Mouse (Mus musculus): ENCODE measurements around the gene Tcea3. TPM values are rescaled to one million over a fixed set of nuclear protein-coding genes. Genes with fewer than 3 reads are reported as not detected.

Gene Tcea3
- polyA plus RNA-seq, 1 experiment: 57.1 TPM

DNA sequence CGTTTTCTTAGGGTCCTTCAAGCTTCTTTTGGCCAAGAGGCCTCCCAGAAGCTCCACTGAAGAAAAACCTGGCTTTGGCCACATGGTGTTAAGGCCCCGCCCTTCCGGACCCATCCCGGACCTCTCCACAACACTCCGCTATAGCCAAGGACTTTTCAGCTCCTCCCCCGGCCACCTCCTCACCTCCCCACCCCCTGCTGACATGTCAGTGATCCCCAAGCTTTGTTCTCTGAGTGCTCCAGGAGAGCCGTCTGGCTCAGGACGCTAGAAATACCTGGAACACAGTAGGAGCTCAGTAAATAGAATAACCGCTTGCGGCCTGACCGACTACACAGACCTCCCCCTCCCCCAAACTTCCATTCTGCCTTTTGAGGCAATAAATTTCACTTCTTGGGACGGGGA lies 960 bp upstream of the Tcea3 start:
- Histone ChIP-seq H3K9ac (ENCODE audit: low read depth, poor library complexity, severe bottlenecking) (no peak overlapping the region), H3K4me3 (ENCODE audit: low read depth, low read length) (no peak overlapping the region; the same call in 1 of the 2 replicates), H3K27me3 (ENCODE audit: control insufficient read depth, insufficient read depth, low read length, poor library complexity, severe bottlenecking) (no peaks in the 10 kb centered on the region), H3K9me3 (replicated peaks; ENCODE audit: control insufficient read depth, insufficient read depth, low read length, poor library complexity, severe bottlenecking) (no peaks in the 10 kb centered on the region), H3K36me3 (ENCODE audit: control insufficient read depth, insufficient read depth, low read length, poor library complexity, severe bottlenecking) (no peaks in the 10 kb centered on the region), H3K27ac (ENCODE audit: insufficient read depth, low read length) (peak overlapping the region; percentile 92), H3K4me1 (ENCODE audit: control insufficient read depth, insufficient read depth, low read length) (peaks cover 7% of the 10 kb centered on the region)
- TF ChIP-seq POLR2A (IDR thresholded peaks at IDR 0.05; ENCODE audit: insufficient read depth, low read length) (no peak), EP300 (IDR thresholded peaks at IDR 0.05; ENCODE audit: insufficient read depth, low read depth, low read length) (peak; percentile 95), CTCF (IDR thresholded peaks at IDR 0.05; ENCODE audit: low read depth, low read length) (no peak)

DNA sequence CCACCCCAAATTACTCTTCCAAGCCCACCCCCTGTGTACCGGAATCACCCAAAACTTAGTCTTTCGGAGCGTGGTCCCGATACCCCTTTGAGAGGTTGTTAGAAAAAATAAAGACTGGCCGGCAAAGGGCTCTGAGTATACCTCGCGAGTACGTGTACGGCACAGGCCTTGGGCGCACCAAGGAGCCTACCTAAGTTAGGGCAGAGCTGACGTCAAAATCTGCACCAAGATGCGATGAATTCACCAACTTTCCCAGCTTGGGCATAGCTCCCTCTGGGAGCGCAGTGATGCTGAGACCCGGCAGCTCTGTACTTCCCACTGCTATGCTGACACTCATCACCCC lies 172 bp upstream of the Tcea3 start:
- no peaks in the 10 kb centered on the region for H3K36me3 ChIP-seq (ENCODE audit: control insufficient read depth, insufficient read depth, low read length, poor library complexity, severe bottlenecking)
- H3K9ac ChIP-seq (ENCODE audit: low read depth, poor library complexity, severe bottlenecking): peak overlapping the region; percentile 71
- peak overlapping the region; percentile 83 for H3K27ac ChIP-seq (ENCODE audit: insufficient read depth, low read length)
- peaks cover 7% of the 10 kb centered on the region for H3K4me1 ChIP-seq (ENCODE audit: control insufficient read depth, insufficient read depth, low read length)
- H3K9me3 ChIP-seq (replicated peaks; ENCODE audit: control insufficient read depth, insufficient read depth, low read length, poor library complexity, severe bottlenecking): no peaks in the 10 kb centered on the region
- no peak for TF ChIP-seq POLR2A (IDR thresholded peaks at IDR 0.05; ENCODE audit: insufficient read depth, low read length)
- no peak for TF ChIP-seq CTCF (IDR thresholded peaks at IDR 0.05; ENCODE audit: low read depth, low read length)
- no peak for TF ChIP-seq EP300 (IDR thresholded peaks at IDR 0.05; ENCODE audit: insufficient read depth, low read depth, low read length)
- H3K4me3 ChIP-seq (ENCODE audit: low read depth, low read length): peak overlapping the region; percentile 81
- H3K27me3 ChIP-seq (ENCODE audit: control insufficient read depth, insufficient read depth, low read length, poor library complexity, severe bottlenecking): no peaks in the 10 kb centered on the region

DNA sequence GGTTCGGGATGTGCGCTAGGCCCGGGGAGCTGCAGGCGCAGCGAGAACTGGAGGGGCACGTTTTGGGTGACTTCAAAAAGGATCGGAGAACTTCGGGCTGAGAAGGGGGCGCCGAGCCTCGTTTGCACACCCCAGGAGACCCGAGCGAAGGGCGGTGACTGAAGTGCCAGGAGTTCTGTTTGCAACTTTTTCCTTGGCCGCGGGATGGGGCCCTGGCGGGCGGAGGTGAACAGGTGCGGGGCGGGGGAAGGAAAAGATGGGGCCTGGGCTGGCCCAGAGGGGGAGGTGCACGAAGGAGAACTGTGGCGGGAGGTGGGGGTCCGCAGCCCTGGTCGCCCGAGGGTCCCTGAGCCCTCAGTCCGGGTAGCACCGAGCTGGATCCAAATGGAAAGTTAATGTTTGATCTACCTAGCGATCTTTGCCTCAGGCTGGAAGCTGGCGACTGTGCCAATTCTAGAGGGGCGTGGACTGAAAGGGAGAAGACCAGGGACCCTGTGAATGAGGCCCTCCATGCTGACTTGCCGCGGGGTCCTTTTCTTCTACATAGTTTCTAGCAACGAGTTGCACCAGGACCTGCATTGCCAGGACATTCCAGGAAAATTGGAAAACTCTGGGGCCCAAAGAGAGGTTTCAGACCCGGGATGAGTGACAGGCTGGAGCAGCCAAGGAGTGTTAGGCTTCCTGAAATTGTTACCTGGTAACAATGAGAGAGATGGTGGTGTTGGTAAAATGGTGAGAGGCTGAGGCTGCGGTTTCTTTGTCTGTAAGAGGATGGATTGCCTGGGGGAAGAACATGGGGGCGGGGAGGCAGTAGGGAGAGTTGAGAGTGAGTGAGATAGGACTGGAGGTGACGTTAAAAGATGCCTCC lies 1.2 kb downstream of the Tcea3 start:
- TF ChIP-seq EP300 (IDR thresholded peaks at IDR 0.05; ENCODE audit: insufficient read depth, low read depth, low read length): peak; percentile 46; the same call in 1 of the 2 replicates
- no peak for TF ChIP-seq CTCF (IDR thresholded peaks at IDR 0.05; ENCODE audit: low read depth, low read length)
- no peak for TF ChIP-seq POLR2A (IDR thresholded peaks at IDR 0.05; ENCODE audit: insufficient read depth, low read length)
- H3K9ac ChIP-seq (ENCODE audit: low read depth, poor library complexity, severe bottlenecking): peak overlapping the region; percentile 71
- peak overlapping the region; percentile 81 for H3K4me3 ChIP-seq (ENCODE audit: low read depth, low read length)
- no peaks in the 10 kb centered on the region for H3K9me3 ChIP-seq (replicated peaks; ENCODE audit: control insufficient read depth, insufficient read depth, low read length, poor library complexity, severe bottlenecking)
- H3K27ac ChIP-seq (ENCODE audit: insufficient read depth, low read length): no peak overlapping the region
- no peaks in the 10 kb centered on the region for H3K27me3 ChIP-seq (ENCODE audit: control insufficient read depth, insufficient read depth, low read length, poor library complexity, severe bottlenecking)
- no peaks in the 10 kb centered on the region for H3K36me3 ChIP-seq (ENCODE audit: control insufficient read depth, insufficient read depth, low read length, poor library complexity, severe bottlenecking)
- H3K4me1 ChIP-seq (ENCODE audit: control insufficient read depth, insufficient read depth, low read length): peaks cover 5% of the 10 kb centered on the region

DNA sequence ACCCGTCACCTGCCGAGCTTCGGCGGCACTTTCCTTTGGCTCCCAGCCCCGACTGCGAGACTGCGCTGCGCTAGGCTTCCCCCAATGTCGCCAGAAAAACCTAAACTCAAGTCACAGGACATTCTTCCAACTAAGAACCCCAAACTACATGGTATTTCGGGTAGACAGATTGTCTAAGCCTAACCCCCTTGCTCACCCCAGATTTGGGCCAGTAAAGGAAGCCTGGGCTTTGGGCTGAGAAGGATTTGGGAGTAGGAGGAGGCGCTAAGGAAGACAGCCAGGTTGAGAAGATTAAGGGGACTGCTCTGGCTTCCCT lies 1.8 kb downstream of the Tcea3 start:
- Histone ChIP-seq H3K9me3 (replicated peaks; ENCODE audit: control insufficient read depth, insufficient read depth, low read length, poor library complexity, severe bottlenecking) (no peaks in the 10 kb centered on the region), H3K36me3 (ENCODE audit: control insufficient read depth, insufficient read depth, low read length, poor library complexity, severe bottlenecking) (no peaks in the 10 kb centered on the region), H3K4me1 (ENCODE audit: control insufficient read depth, insufficient read depth, low read length) (peaks cover 5% of the 10 kb centered on the region), H3K27ac (ENCODE audit: insufficient read depth, low read length) (no peak overlapping the region), H3K9ac (ENCODE audit: low read depth, poor library complexity, severe bottlenecking) (peak overlapping the region; percentile 71; the same call in 1 of the 2 replicates), H3K4me3 (ENCODE audit: low read depth, low read length) (peak overlapping the region; percentile 81), H3K27me3 (ENCODE audit: control insufficient read depth, insufficient read depth, low read length, poor library complexity, severe bottlenecking) (no peaks in the 10 kb centered on the region)
- no peak for TF ChIP-seq EP300 (IDR thresholded peaks at IDR 0.05; ENCODE audit: insufficient read depth, low read depth, low read length)
- TF ChIP-seq POLR2A (IDR thresholded peaks at IDR 0.05; ENCODE audit: insufficient read depth, low read length): no peak
- no peak for TF ChIP-seq CTCF (IDR thresholded peaks at IDR 0.05; ENCODE audit: low read depth, low read length)

DNA sequence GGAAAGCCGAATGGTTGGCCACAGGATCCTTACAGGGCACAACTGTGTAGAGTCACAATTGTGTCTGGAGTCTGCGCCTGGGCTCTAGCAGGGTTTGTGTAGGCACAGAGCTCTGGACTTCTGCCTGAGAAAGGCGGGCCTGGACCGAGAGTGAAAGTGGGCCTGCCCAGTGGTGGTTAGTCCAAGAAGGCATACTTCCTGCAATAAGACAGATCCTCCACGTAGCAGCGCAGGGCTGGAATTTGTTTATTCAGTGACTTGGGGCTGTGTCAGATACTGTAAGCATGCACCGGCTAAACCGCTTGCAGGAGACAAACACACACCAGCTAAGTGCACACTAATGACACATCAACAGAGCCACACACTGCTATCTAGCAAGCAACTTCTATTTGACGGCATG lies 2.3 kb downstream of the Tcea3 start:
- no peak overlapping the region for H3K27ac ChIP-seq (ENCODE audit: insufficient read depth, low read length)
- peak overlapping the region; percentile 71; the same call in 1 of the 2 replicates for H3K9ac ChIP-seq (ENCODE audit: low read depth, poor library complexity, severe bottlenecking)
- H3K4me3 ChIP-seq (ENCODE audit: low read depth, low read length): no peak overlapping the region
- no peak for TF ChIP-seq CTCF (IDR thresholded peaks at IDR 0.05; ENCODE audit: low read depth, low read length)
- no peaks in the 10 kb centered on the region for H3K36me3 ChIP-seq (ENCODE audit: control insufficient read depth, insufficient read depth, low read length, poor library complexity, severe bottlenecking)
- H3K27me3 ChIP-seq (ENCODE audit: control insufficient read depth, insufficient read depth, low read length, poor library complexity, severe bottlenecking): no peaks in the 10 kb centered on the region
- H3K4me1 ChIP-seq (ENCODE audit: control insufficient read depth, insufficient read depth, low read length): peaks cover 4% of the 10 kb centered on the region
- no peaks in the 10 kb centered on the region for H3K9me3 ChIP-seq (replicated peaks; ENCODE audit: control insufficient read depth, insufficient read depth, low read length, poor library complexity, severe bottlenecking)

DNA sequence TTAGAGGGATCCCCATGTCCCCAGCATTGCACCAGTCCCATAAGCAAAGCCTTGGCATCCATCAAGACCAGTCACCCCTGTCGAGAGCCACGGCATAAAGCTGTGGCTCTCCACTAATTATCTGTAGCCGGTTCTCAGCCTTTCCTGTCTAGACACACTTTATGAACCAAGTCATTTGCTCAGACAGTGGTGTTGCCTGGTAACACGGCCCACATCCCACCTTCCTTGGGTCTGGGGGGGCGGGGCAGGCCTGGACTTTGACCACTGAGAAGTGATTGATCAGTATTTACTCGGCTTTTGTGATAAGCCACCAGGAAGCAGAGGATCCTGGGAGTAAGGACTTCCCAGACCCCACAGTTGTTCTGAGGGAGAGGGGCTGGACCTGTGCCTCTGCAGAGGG lies 8.4 kb downstream of the Tcea3 start:
- no peak overlapping the region for H3K27ac ChIP-seq (ENCODE audit: insufficient read depth, low read length)
- no peaks in the 10 kb centered on the region for H3K9me3 ChIP-seq (replicated peaks; ENCODE audit: control insufficient read depth, insufficient read depth, low read length, poor library complexity, severe bottlenecking)
- TF ChIP-seq CTCF (IDR thresholded peaks at IDR 0.05; ENCODE audit: low read depth, low read length): no peak
- TF ChIP-seq EP300 (IDR thresholded peaks at IDR 0.05; ENCODE audit: insufficient read depth, low read depth, low read length): no peak
- TF ChIP-seq POLR2A (IDR thresholded peaks at IDR 0.05; ENCODE audit: insufficient read depth, low read length): no peak
- H3K36me3 ChIP-seq (ENCODE audit: control insufficient read depth, insufficient read depth, low read length, poor library complexity, severe bottlenecking): peaks cover 6% of the 10 kb centered on the region; the same call in 1 of the 2 replicates
- no peak overlapping the region for H3K9ac ChIP-seq (ENCODE audit: low read depth, poor library complexity, severe bottlenecking)
- H3K4me3 ChIP-seq (ENCODE audit: low read depth, low read length): no peak overlapping the region
- H3K4me1 ChIP-seq (ENCODE audit: control insufficient read depth, insufficient read depth, low read length): no peaks in the 10 kb centered on the region
- H3K27me3 ChIP-seq (ENCODE audit: control insufficient read depth, insufficient read depth, low read length, poor library complexity, severe bottlenecking): no peaks in the 10 kb centered on the region
